Mouse (Mus musculus): ENCODE measurements around the gene Slc9a5. TPM values are rescaled to one million over a fixed set of nuclear protein-coding genes. Genes with fewer than 3 reads are reported as not detected.
A peak's percentile ranks its signal among the peaks of the same experiment; 100 is the strongest.

Gene Slc9a5
- polyA plus RNA-seq (2012; ENCODE audit: insufficient read depth, insufficient read length, missing spikeins), result 4.9 and 5.0 TPM in 2 replicates

DNA sequence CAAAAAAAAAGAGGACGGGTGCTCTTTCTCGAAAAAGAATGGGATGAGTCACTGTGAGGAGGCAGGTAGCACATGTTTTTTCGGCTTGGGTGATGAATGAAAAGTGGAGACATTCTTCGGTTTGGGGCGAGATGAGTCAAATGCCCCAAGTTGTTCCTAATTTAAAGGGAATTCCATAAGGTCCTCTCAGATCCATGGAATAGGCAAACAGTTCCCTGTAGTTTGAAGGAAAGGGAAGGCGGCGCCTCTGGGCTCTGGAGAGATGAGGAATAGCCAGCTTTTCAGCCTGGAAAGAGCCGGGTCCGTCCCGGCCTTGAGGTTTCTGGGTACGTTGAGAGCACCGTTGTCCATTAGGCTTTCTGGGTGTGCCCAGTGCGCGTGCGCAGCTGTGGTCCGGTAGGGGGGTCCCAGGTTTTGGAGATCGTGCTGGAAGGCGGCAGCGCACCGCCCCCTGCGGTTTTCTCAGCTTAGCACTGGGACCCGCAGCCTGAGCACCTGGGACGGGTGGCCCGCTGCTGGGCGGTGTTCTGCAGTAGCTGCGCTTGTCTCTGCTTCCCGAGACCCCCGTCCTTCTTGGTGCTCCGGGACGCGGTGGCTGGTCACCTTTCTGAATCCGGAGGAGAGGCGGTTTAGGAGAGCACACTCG, at the start of gene Slc9a5:
Slc9a5 (plus strand) TSS at position 394 of the 646 bp plus-strand sequence.
- Histone ChIP-seq H3K4me3 (ENCODE audit: insufficient read depth, low read length) (peak within 1 kb of the TSS; percentile 92), H3K4me1 (ENCODE audit: control insufficient read depth, insufficient read depth, low read length) (peaks cover 24% of the 10 kb centered on the region), H3K27ac (ENCODE audit: insufficient read depth, low read depth, low read length) (peak within 1 kb of the TSS; percentile 44)
- TF ChIP-seq POLR2A (IDR thresholded peaks at IDR 0.05; ENCODE audit: borderline replicate concordance, low read depth, low read length) (no peak), CTCF (IDR thresholded peaks at IDR 0.05; ENCODE audit: low read depth, low read length) (no peak)

DNA sequence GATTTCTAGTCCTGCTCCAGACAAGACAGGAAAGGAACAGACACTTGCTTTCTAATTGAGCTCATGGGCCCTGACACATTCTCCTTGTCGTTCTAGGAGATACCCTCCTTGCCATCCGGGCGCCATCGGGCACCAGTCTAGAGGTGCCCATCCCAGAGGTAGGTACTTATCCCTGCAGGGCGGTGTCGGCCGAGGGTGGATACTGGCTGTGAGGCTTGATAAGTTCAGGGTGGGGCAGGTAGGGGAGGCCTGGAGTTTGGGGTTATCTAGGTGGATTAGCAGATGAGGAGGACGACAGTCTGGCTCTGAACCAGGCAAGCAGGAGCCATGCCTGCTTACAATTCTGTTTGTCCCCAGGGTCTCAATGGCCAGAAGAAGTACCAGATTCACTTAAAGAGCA, 48.7 kb upstream of the Slc9a5 start:
- Histone ChIP-seq H3K4me3 (ENCODE audit: insufficient read depth, low read length) (no peak overlapping the region), H3K27ac (ENCODE audit: insufficient read depth, low read depth, low read length) (no peak overlapping the region), H3K4me1 (ENCODE audit: control insufficient read depth, insufficient read depth, low read length) (peaks cover 51% of the 10 kb centered on the region)
- TF ChIP-seq CTCF (IDR thresholded peaks at IDR 0.05; ENCODE audit: low read depth, low read length) (no peak), POLR2A (IDR thresholded peaks at IDR 0.05; ENCODE audit: borderline replicate concordance, low read depth, low read length) (no peak)

DNA sequence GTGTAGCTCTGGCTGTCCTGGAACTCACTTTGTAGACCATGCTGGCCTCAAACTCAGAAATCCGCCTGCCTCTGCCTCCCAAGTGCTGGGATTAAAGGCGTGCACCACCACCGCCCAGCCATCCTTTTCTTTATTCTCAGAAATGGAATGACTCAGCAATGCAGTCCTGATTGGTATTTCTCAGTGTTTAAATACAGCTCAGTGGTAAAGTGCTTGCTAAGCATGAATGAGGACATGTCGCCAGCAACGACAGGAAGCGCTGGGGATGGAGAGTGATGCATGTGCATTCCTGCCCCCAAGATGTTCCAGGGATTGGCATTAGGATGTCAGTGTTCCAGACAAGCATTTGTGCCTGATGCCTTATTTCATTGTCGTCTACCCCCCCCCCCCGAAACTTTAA, 45.2 kb upstream of the Slc9a5 start:
- H3K4me1 ChIP-seq (ENCODE audit: control insufficient read depth, insufficient read depth, low read length), result peaks cover 47% of the 10 kb centered on the region
- H3K27ac ChIP-seq (ENCODE audit: insufficient read depth, low read depth, low read length), result peak overlapping the region; percentile 67
- TF ChIP-seq POLR2A (IDR thresholded peaks at IDR 0.05; ENCODE audit: borderline replicate concordance, low read depth, low read length), result no peak
- TF ChIP-seq CTCF (IDR thresholded peaks at IDR 0.05; ENCODE audit: low read depth, low read length), result no peak
- H3K4me3 ChIP-seq (ENCODE audit: insufficient read depth, low read length), result no peak overlapping the region

DNA sequence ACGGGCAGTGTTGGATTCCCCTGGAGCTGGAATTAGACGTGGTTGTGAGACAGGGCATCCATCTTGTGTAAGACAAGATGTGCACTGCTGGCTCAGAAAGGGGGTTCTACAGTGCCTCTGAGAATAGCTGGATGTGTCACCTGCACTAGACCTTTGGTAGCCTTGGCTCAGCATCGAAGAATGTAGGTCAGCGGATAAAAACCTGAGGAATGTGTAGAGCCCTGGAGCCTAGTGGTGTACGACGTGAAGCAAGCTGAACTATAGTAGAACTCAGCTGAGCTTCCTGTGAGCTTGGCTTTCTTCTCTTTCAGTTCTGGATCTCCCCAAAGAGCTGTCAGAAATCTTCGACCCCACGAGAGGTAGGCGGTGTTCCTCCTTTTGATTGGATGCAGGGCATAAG, 44.8 kb upstream of the Slc9a5 start:
- no peak for TF ChIP-seq CTCF (IDR thresholded peaks at IDR 0.05; ENCODE audit: low read depth, low read length)
- TF ChIP-seq POLR2A (IDR thresholded peaks at IDR 0.05; ENCODE audit: borderline replicate concordance, low read depth, low read length), result no peak
- H3K4me3 ChIP-seq (ENCODE audit: insufficient read depth, low read length), result no peak overlapping the region
- H3K4me1 ChIP-seq (ENCODE audit: control insufficient read depth, insufficient read depth, low read length), result peaks cover 44% of the 10 kb centered on the region
- H3K27ac ChIP-seq (ENCODE audit: insufficient read depth, low read depth, low read length), result peak overlapping the region; percentile 16

DNA sequence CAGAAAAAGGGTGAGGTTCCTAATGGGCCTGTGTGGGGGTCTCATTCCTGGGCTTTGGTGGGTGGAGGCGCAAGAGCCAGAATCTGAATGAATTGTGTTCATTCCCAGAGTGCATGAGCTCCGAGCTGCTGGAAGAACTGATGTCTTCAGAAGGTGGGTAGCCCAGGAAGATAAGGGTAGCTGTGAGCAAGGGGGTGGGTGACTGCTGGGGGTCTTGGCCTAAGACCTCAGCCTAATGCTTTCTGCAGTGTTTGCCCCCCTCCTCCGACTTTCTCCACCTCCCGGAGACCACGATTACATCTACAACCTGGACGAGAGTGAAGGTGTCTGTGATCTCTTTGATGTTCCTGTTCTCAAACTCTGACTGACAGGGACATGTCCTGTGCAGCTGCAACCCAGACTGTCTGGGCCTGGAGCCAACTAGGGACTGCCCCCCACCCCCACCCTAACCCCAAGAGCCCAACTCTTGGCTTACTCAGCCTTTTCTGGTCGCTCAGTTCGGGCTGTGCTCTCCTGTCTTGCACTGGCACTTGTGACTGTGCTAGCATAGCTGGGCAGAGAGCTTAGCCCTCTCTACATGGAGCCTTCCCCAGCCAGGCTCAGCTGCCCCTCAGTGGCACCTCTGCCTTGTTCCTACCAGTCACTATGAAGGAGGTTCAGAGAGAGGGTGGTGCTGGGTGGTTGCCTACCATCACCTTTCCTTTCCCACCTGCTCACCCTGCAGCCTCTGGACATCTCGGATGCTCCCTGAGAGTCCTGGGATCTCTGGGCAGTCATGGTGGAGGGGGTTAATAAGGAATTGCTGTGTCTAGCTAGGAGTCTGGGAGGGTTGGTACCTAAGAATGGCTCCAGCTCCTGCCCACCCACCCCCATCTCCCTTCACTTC, 44.1 kb upstream of the Slc9a5 start:
- Histone ChIP-seq H3K4me3 (ENCODE audit: insufficient read depth, low read length) (no peak overlapping the region), H3K4me1 (ENCODE audit: control insufficient read depth, insufficient read depth, low read length) (peaks cover 42% of the 10 kb centered on the region), H3K27ac (ENCODE audit: insufficient read depth, low read depth, low read length) (peak overlapping the region; percentile 71)
- TF ChIP-seq CTCF (IDR thresholded peaks at IDR 0.05; ENCODE audit: low read depth, low read length) (no peak), POLR2A (IDR thresholded peaks at IDR 0.05; ENCODE audit: borderline replicate concordance, low read depth, low read length) (no peak)

DNA sequence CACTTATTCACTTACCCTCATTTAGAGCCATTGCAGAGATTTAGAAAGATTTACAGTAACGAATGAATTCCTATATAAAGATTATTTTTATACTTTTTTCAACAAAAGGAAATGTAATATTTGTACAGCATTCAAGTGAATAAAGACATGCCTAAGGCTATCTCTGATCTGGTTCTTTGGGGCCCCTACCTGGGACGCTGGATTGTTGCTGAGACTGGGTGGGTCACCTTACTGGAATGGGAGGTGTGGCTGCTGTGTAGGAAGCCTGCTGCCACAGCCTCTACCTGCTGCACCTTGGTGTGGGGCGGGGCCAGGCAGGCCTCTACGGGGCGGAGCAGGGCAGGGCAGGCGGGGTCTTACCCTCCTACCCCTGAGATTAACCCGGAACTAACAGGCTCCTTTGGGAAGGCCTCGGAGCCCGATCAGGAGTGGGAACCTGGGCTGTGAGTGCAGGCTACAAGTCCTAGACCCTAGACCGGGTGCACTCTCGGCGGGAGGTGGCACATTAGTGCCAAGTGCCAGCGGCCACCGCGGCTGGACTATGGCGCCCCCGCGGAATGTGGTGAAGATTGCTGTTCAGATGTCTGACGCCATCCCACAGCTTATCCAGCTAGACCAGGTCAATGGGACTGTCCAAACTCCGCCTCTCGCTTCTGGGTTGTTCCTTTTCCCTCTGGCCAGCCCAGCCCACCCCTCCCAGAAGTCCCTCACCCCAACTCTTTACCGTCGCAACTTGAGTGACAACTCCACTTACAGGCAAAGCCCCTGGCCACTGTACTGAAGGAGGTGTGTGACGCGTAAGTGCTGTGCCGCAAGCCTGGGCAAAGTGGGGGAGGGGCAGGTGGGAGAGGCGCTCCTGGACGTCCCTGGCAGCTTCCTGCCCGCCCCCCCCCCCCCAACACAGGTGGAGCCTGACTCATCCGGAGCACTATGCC, 43.2 kb upstream of the Slc9a5 start, which contains the start of gene Elmo3:
Elmo3 (plus strand) TSS at position 391 of the 935 bp plus-strand sequence.
- TF ChIP-seq POLR2A (IDR thresholded peaks at IDR 0.05; ENCODE audit: borderline replicate concordance, low read depth, low read length) (no peak), CTCF (IDR thresholded peaks at IDR 0.05; ENCODE audit: low read depth, low read length) (no peak)
- peak within 1 kb of the TSS; percentile 71 for H3K27ac ChIP-seq (ENCODE audit: insufficient read depth, low read depth, low read length)
- H3K4me1 ChIP-seq (ENCODE audit: control insufficient read depth, insufficient read depth, low read length), result peaks cover 40% of the 10 kb centered on the region
- no peak within 1 kb of the TSS for H3K4me3 ChIP-seq (ENCODE audit: insufficient read depth, low read length)

DNA sequence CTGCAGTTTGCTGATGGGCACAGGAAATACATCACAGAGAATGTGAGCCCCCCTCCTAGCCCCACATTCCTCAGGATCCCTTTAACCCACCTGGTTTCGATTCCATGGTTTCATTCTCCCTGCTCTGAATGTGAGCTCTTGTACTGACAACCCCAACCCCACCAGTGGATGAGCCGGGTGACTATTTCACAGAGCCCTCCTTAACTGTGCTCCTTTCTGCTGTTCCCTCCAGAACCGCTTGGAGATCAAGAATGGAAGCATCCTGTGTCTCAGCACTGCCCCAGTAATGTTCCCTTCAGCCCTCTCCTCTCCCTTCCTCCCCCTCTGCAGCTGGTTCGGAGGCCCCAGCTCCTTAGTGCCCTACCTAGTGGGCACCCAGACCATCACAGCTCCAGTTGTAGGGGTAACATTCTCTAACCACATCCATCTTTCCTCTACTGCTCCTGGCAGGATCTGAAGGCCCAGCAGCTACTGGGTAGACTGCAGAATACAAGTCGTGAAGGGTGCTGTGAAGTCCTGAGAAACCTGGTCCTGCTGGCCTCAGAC, 42.4 kb upstream of the Slc9a5 start:
- no peak for TF ChIP-seq POLR2A (IDR thresholded peaks at IDR 0.05; ENCODE audit: borderline replicate concordance, low read depth, low read length)
- no peak for TF ChIP-seq CTCF (IDR thresholded peaks at IDR 0.05; ENCODE audit: low read depth, low read length)
- Histone ChIP-seq H3K4me3 (ENCODE audit: insufficient read depth, low read length) (no peak overlapping the region), H3K4me1 (ENCODE audit: control insufficient read depth, insufficient read depth, low read length) (peaks cover 38% of the 10 kb centered on the region), H3K27ac (ENCODE audit: insufficient read depth, low read depth, low read length) (no peak overlapping the region)

DNA sequence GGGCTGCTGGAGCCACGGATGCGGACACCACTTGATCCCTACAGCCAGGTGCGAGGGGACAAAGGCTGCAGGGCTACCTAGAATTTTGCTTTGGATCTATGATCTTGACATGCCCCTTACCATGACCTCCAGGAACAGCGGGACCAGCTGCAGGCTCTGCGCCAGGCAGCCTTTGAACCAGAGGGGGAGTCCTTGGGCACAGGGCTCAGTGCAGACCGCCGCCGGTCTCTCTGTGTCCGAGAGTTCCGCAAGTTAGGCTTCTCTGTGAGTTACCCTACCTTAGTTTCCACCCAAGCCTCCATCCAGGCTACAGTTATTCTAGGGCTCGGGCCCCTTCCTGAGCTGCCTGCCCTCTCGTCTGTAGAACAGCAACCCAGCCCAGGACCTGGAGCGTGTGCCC, 41.0 kb upstream of the Slc9a5 start:
- TF ChIP-seq CTCF (IDR thresholded peaks at IDR 0.05; ENCODE audit: low read depth, low read length) (no peak), POLR2A (IDR thresholded peaks at IDR 0.05; ENCODE audit: borderline replicate concordance, low read depth, low read length) (no peak)
- Histone ChIP-seq H3K4me3 (ENCODE audit: insufficient read depth, low read length) (no peak overlapping the region), H3K27ac (ENCODE audit: insufficient read depth, low read depth, low read length) (no peak overlapping the region), H3K4me1 (ENCODE audit: control insufficient read depth, insufficient read depth, low read length) (peaks cover 25% of the 10 kb centered on the region)

DNA sequence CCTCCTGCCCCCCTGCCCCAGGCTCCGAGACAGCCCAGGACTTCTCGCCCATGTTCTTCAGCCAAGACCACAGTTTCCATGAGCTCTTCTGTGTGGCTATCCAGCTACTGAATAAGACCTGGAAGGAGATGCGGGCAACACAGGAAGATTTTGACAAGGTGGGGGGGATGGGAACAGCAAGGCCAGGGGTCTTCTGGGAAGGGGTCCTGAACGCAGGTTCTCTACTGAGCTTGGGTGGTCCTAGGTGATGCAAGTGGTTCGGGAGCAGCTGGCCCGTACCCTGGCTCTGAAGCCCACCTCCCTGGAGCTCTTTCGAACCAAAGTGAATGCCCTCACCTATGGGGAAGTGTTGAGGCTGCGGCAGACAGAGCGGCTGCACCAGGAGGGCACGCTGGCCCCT, 40.2 kb upstream of the Slc9a5 start:
- TF ChIP-seq CTCF (IDR thresholded peaks at IDR 0.05; ENCODE audit: low read depth, low read length) (no peak), POLR2A (IDR thresholded peaks at IDR 0.05; ENCODE audit: borderline replicate concordance, low read depth, low read length) (no peak)
- Histone ChIP-seq H3K4me1 (ENCODE audit: control insufficient read depth, insufficient read depth, low read length) (peaks cover 20% of the 10 kb centered on the region), H3K4me3 (ENCODE audit: insufficient read depth, low read length) (no peak overlapping the region), H3K27ac (ENCODE audit: insufficient read depth, low read depth, low read length) (no peak overlapping the region)
